Mouse (Mus musculus) forebrain, embryonic 12.5 days (tissue): ENCODE measurements around the gene Casc1. TPM values are rescaled to one million over a fixed set of nuclear protein-coding genes. Genes with fewer than 3 reads are reported as not detected.
A peak's percentile ranks its signal among the peaks of the same experiment; 100 is the strongest.

Experiments used
- ATAC-seq: fragments of 200-750 bp; cut with Nextera tagmentation; 2 replicates; pipeline ENCODE4 v1.8.0; 2017; ENCODE audit warnings: moderate TSS enrichment; ENCODE audit not compliant: low FRiP score
- H3K27ac ChIP-seq: fragments of 300-500 bp; sonication (generic); 2 replicates; pipeline ENCODE4 v1.5.1; 2016; ENCODE audit warnings: mild to moderate bottlenecking
- H3K27me3 ChIP-seq: fragments of 300-500 bp; sonication (generic); 2 replicates; pipeline ENCODE4 v1.6.1; 2016; ENCODE audit warnings: mild to moderate bottlenecking
- H3K36me3 ChIP-seq: fragments of 300-500 bp; sonication (generic); replicated peaks from 2 replicates; pipeline ENCODE4 v1.6.1; 2016; ENCODE audit warnings: mild to moderate bottlenecking
- H3K4me1 ChIP-seq: fragments of 300-500 bp; sonication (generic); 2 replicates; pipeline ENCODE4 v1.6.1; 2016
- H3K4me2 ChIP-seq: fragments of 300-500 bp; sonication (generic); 2 replicates; pipeline ENCODE4 v1.6.1; 2016; ENCODE audit warnings: mild to moderate bottlenecking, moderate library complexity
- H3K4me3 ChIP-seq: fragments of 300-500 bp; sonication (generic); replicated peaks from 2 replicates; pipeline ENCODE4 v1.5.1; 2016; ENCODE audit warnings: mild to moderate bottlenecking
- H3K9ac ChIP-seq: fragments of 300-500 bp; sonication (generic); 2 replicates; pipeline ENCODE4 v1.6.1; 2016; ENCODE audit warnings: mild to moderate bottlenecking
- H3K9me3 ChIP-seq: fragments of 300-500 bp; sonication (generic); 2 replicates; pipeline ENCODE4 v1.6.1; 2016
- WGBS: fragments of 180-500 bp; shearing (Covaris S2); methylation state at CpG from one replicate; pipeline ENCODE4 v1.1.7; 2016; 5-methylcytosine and 5-hydroxymethylcytosine counted together
- polyA plus RNA-seq: library from polyadenylated mRNA; unstranded; fragments of >200 nt; fragmentation: Nextera tagmentation; extraction: Ambion mirVana; gene quantifications from 2 replicates; pipeline ENCODE4 v1.2.1, GENCODE M21; 2016

Gene Casc1
- polyA plus RNA-seq, 1 experiment from 2014 or later, result 0.89 TPM

DNA sequence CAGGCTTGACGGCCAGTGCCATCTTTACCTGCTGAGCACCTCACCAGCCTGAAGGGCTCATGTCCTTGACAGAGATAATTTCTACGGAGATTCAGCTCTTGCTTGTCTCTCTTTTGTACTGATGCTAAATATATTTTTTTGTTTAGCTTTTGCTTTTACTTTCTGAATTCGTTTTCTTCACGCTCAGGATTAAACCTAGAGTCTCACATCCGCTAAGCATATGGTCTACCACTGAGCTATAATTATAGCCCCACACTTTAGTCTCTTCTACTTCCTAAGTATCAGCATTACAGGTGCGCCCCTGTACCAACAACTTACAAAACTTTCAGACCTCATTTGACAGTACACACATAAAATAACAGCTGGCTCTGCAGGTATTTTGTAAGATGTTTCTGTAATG is 24.6 kb upstream of the Casc1 start:
- Histone ChIP-seq H3K4me1 (no peaks in the 10 kb centered on the region), H3K36me3 (peaks cover 29% of the 10 kb centered on the region), H3K9ac (no peak overlapping the region), H3K27me3 (no peaks in the 10 kb centered on the region), H3K4me3 (no peak overlapping the region), H3K9me3 (no peaks in the 10 kb centered on the region), H3K27ac (no peak overlapping the region), H3K4me2 (no peak overlapping the region)
- WGBS, result 89% methylated on average over 6 of the region's 6 CpGs
- ATAC-seq, result no peak

DNA sequence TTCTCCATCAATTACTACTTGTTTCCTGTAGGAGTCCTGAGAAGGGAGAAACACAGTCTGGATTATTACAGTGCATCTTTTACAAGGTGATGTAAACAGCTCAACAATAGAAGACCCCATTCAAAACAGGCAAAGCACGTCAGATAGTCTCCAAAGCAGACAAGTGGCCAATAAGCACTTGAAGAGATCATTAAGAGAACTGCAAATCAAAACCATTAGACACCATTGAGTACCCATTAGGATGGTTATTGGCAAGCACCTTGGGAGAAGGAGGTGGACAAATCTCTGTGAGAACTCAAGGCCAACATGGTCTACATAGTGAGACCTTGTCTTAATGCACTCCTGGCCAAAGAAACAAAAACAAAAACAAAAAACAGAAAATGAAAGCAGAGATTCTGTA is 23.6 kb upstream of the Casc1 start:
- 63% methylated on average over 1 of the region's 1 CpGs for WGBS
- ATAC-seq, result no peak

DNA sequence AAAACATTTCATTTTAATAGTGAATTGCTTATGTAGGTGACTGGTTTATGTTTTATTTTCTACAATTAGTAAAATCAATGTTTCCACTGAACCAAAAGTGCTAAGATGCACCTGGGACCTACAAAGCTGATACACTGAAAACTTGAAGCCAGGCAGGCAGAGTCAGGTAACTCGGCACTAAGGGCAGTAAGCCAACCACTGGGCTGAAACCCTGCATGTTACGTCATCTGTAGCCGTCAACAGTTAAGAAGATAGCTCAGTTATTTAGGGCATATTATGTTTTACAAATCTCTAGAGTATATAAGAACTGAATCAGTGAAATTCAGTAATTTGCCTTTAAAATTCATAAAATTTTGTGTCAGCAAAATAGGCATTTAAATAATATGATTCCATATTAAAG is 15.5 kb upstream of the Casc1 start:
- Histone ChIP-seq H3K9me3 (no peaks in the 10 kb centered on the region), H3K4me1 (no peaks in the 10 kb centered on the region), H3K4me2 (no peak overlapping the region), H3K9ac (no peak overlapping the region), H3K27me3 (no peaks in the 10 kb centered on the region), H3K27ac (no peak overlapping the region), H3K36me3 (peaks cover 28% of the 10 kb centered on the region), H3K4me3 (no peak overlapping the region)
- ATAC-seq, result no peak
- WGBS, result 97% methylated on average over 3 of the region's 3 CpGs

More for the DNA sequence above, 23.6 kb upstream of the Casc1 start:
- no peak overlapping the region for H3K27ac ChIP-seq
- H3K9me3 ChIP-seq, result no peaks in the 10 kb centered on the region
- no peak overlapping the region for H3K4me3 ChIP-seq
- no peak overlapping the region for H3K9ac ChIP-seq
- no peaks in the 10 kb centered on the region for H3K4me1 ChIP-seq
- no peaks in the 10 kb centered on the region for H3K27me3 ChIP-seq
- H3K4me2 ChIP-seq, result no peak overlapping the region
- peaks cover 26% of the 10 kb centered on the region for H3K36me3 ChIP-seq

DNA sequence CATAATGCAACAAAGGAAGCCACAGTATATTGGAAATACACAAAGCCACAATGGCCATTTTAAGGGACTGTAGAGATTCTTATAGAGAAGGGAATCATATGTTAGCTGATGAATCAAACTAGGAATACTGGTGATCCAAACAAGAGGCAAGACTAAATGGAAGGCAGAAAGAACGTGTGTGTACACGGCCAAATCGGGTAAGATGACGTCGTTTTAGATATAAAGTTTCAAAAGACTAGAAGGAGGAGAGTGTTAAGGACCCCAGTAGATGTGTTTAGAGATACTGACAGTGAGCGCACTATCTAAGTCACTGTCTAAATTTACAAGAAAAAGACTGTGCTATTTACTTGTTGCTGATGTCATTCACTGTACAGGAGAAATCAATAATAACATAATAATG is 13.4 kb upstream of the Casc1 start:
- no peaks in the 10 kb centered on the region for H3K9me3 ChIP-seq
- ATAC-seq, result no peak
- H3K4me1 ChIP-seq, result no peaks in the 10 kb centered on the region
- no peak overlapping the region for H3K4me2 ChIP-seq
- H3K27me3 ChIP-seq, result no peaks in the 10 kb centered on the region
- H3K36me3 ChIP-seq, result peaks cover 23% of the 10 kb centered on the region
- H3K9ac ChIP-seq, result no peak overlapping the region
- WGBS, result 91% methylated on average over 6 of the region's 6 CpGs
- no peak overlapping the region for H3K27ac ChIP-seq
- H3K4me3 ChIP-seq, result no peak overlapping the region

DNA sequence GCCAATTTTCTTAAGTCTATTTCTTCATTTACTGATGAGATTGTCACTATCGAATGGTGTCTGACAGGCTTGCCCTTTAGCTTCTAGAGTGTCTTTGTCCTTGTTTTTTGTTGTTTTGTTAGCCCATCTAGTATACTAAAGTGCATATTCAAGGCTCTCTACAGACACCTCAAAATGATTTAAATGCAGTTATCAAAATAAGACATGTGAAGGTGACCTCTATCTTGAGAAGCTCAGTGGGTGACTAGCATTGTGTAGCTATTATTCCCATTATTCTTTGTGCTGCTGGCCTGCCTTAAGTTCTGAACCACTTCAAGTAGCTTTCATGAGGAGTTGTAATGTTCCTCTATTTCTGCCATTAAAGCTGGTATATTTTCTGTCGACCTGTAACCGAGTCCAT is 5.0 kb upstream of the Casc1 start:
- H3K36me3 ChIP-seq, result peaks cover 27% of the 10 kb centered on the region
- 93% methylated on average over 3 of the region's 3 CpGs for WGBS
- no peak overlapping the region for H3K4me2 ChIP-seq
- H3K9ac ChIP-seq, result no peak overlapping the region
- H3K9me3 ChIP-seq, result no peaks in the 10 kb centered on the region
- no peak overlapping the region for H3K27ac ChIP-seq
- peaks cover 10% of the 10 kb centered on the region for H3K4me1 ChIP-seq
- ATAC-seq, result no peak
- no peaks in the 10 kb centered on the region for H3K27me3 ChIP-seq
- no peak overlapping the region for H3K4me3 ChIP-seq

DNA sequence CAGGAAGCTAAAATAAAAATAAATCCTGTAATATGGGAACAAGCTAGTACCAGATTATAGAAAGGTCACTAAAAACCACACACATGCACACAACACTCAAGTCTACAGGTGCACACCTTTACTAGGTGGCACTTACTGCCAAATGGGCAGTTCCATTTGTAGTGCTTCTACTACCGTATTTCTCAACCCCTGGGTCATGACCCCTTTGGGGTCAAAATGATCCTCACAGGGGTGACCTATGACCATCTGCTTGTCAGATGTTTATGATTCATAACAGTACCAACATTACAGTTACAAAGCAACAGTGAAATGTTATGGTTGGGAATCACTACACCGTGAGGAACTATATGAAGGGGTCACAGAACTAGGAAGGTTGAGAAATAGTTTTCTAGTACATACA is 3.1 kb upstream of the Casc1 start:
- Histone ChIP-seq H3K27ac (no peak overlapping the region), H3K36me3 (peaks cover 17% of the 10 kb centered on the region), H3K4me1 (peaks cover 17% of the 10 kb centered on the region), H3K9me3 (no peaks in the 10 kb centered on the region), H3K4me2 (no peak overlapping the region), H3K9ac (no peak overlapping the region), H3K27me3 (no peaks in the 10 kb centered on the region), H3K4me3 (no peak overlapping the region)
- WGBS, result 82% methylated on average over 2 of the region's 2 CpGs
- ATAC-seq, result no peak

DNA sequence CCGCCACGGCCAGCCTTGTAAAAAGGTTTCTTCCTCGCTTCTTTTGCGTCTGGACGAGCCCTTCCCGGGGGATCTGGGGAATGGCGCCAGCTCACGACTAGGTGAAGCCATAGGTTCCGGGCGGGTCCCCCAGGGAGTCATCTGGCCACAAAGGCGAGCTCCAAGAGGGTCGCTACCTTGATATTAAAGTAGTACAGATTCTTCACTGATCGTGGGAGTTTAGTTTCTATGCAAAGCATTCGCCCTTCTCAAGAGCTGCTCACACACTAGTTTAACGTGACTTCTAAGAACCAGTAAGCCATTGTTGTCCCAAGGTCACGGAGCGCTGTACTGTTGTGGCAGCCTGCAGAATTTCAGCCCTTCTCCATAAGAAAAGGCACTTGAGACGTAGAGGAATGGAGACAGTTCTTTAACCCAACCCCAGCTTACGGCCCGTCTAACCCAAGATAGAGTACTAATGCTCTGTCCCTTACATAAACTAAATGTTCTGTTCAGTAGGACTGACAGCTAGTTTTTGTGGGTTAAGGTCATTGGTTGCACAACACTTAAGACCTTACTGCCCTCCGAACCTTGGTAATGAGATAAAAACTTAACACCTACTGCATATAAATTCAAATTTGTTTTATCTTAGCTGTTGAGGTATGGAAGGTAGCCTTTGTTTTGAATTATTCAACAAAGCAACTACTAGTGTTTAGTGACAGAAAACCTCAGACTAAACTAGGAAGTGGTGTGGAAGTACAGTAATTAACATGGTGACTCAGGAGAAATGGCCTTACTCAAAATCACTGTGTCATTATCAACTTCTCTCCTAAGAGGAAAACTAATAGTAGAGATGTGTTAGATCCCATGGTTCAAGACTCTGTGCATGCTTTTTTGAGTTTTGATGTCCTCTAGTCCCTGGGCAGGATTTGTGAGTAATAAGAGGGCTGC is 836 bp upstream of the Casc1 start:
- peak overlapping the region; percentile 71 for H3K4me3 ChIP-seq
- peak; percentile 39; the same call in 1 of the 2 replicates for ATAC-seq
- WGBS, result 4% methylated on average over 21 of the region's 21 CpGs

DNA sequence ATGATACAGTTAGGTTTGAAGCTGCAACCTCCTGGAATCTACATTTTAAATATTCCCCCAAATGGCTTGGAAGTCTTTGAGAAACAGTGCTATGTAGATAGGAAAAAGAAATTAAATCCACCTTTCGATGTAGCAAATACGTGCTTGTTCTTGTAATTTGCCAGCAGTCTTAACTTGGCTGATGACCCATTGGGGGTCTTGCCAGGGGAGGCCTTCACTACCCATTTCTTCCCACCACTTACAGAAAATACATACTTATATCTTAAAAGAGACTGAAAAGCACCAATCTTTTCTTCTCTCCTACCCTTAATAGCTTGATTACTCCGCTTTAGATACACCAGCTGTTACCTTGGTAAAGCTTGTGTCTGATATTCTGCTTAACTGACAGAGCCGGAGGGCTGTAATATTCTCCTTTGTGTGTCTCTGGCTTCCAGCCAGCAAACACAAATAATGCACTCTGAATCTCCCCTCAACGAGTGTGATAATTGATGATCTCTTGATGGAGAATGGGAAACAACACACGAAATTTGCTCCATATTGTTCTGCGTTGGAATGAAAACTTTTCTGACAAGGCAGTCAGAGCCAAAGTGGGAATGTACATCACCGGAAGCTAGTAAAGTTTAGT is 637 bp downstream of the Casc1 start:
- ATAC-seq, result no peak; the same call in 1 of the 2 replicates
- Histone ChIP-seq H3K36me3 (no peaks in the 10 kb centered on the region), H3K9me3 (no peaks in the 10 kb centered on the region), H3K4me2 (peak overlapping the region; percentile 74), H3K4me1 (peaks cover 17% of the 10 kb centered on the region), H3K27me3 (no peaks in the 10 kb centered on the region), H3K4me3 (peak overlapping the region; percentile 71), H3K27ac (peak overlapping the region; percentile 95; the same call in 1 of the 2 replicates), H3K9ac (peak overlapping the region; percentile 40)
- WGBS, result 35% methylated on average over 8 of the region's 8 CpGs

More for the DNA sequence above, 836 bp upstream of the Casc1 start:
- peak overlapping the region; percentile 95 for H3K27ac ChIP-seq
- H3K9ac ChIP-seq, result peak overlapping the region; percentile 88
- H3K4me2 ChIP-seq, result peak overlapping the region; percentile 74
- peaks cover 8% of the 10 kb centered on the region; the same call in 1 of the 2 replicates for H3K36me3 ChIP-seq
- H3K27me3 ChIP-seq, result no peaks in the 10 kb centered on the region
- H3K9me3 ChIP-seq, result no peaks in the 10 kb centered on the region
- peaks cover 17% of the 10 kb centered on the region for H3K4me1 ChIP-seq

DNA sequence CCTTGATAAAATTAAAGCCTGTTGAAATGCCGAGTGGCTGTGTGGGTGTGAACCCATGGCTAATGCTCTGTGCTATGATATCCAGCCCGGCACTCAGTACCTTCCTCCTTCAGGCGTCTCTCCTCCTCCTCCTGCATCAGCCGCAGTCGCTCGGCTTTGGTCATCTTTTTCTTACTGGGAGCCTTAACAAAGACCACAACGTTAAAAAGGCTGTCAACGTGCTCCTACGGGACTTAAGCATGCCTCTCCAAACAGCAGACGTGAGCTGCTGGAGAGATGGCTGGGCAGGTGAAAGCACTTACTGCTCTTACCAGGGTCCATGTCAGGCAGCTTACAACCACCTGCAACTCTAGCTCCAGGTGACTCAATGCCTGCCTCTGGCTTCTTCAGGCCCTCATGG is 5.7 kb downstream of the Casc1 start:
- H3K4me1 ChIP-seq, result peaks cover 3% of the 10 kb centered on the region
- H3K27me3 ChIP-seq, result no peaks in the 10 kb centered on the region
- no peak overlapping the region for H3K4me2 ChIP-seq
- no peaks in the 10 kb centered on the region for H3K36me3 ChIP-seq
- no peak overlapping the region for H3K9ac ChIP-seq
- ATAC-seq, result no peak
- H3K9me3 ChIP-seq, result no peaks in the 10 kb centered on the region
- 76% methylated on average over 10 of the region's 10 CpGs for WGBS
- no peak overlapping the region for H3K27ac ChIP-seq
- H3K4me3 ChIP-seq, result no peak overlapping the region

DNA sequence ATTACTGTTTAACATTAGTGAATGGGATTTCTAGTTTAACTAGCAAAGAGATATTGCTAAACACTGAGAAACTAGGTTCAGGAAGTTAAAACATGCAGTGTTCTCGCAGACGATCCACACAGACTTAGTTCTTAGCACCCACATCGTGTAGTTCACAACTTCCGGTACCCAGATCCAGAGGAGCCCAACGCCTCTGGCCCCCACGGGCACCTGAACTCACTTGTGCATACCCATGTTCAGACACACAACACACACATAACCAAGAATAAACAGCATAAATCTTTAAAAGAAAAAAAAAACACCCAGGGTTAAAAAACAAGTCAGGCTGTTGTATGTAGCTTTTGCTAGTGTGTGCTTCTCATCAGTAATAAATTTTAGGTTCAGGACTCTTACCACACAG is 6.4 kb downstream of the Casc1 start:
- Histone ChIP-seq H3K36me3 (no peaks in the 10 kb centered on the region), H3K4me1 (no peaks in the 10 kb centered on the region), H3K9me3 (no peaks in the 10 kb centered on the region), H3K4me3 (no peak overlapping the region), H3K27ac (no peak overlapping the region), H3K9ac (no peak overlapping the region), H3K27me3 (no peaks in the 10 kb centered on the region), H3K4me2 (no peak overlapping the region)
- 90% methylated on average over 6 of the region's 6 CpGs for WGBS
- ATAC-seq, result no peak

DNA sequence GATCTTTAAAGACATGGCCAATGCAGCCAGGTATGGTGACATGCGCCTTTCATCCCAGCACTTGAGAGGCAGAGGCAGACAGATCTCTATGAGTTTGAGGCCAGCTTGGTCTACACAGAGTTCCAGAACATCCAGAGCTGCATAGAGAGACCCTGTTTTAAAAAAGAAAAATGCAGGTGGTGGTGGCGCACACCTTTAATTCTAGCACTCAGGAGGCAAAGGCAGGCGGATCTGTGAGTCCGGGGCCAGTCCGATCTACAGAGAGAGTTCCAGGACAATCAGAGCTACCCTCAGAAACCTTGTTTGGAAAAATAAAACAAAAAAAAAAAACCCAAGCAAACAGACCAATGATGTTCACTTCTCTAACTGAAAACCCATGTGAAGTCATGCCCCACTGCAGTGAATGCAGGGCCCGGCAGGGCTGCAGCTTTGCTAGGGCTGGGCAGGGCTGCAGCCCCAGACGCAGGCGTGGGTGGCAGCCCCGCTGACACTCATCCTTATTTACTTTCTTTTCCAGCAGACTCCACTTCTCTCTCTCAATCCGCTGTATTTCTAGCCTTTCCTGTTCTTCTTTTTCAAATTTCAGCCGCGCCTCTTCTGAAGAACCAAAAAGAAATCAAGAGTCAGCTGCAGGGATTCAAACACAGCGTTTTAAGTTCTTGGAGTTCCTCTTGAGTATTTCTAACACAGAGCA is 8.2 kb downstream of the Casc1 start:
- no peak overlapping the region for H3K4me2 ChIP-seq
- H3K9ac ChIP-seq, result no peak overlapping the region
- no peaks in the 10 kb centered on the region for H3K4me1 ChIP-seq
- no peak overlapping the region for H3K27ac ChIP-seq
- WGBS, result 83% methylated on average over 13 of the region's 13 CpGs
- H3K27me3 ChIP-seq, result no peaks in the 10 kb centered on the region
- H3K36me3 ChIP-seq, result no peaks in the 10 kb centered on the region
- H3K9me3 ChIP-seq, result no peaks in the 10 kb centered on the region
- H3K4me3 ChIP-seq, result no peak overlapping the region
- ATAC-seq, result no peak

DNA sequence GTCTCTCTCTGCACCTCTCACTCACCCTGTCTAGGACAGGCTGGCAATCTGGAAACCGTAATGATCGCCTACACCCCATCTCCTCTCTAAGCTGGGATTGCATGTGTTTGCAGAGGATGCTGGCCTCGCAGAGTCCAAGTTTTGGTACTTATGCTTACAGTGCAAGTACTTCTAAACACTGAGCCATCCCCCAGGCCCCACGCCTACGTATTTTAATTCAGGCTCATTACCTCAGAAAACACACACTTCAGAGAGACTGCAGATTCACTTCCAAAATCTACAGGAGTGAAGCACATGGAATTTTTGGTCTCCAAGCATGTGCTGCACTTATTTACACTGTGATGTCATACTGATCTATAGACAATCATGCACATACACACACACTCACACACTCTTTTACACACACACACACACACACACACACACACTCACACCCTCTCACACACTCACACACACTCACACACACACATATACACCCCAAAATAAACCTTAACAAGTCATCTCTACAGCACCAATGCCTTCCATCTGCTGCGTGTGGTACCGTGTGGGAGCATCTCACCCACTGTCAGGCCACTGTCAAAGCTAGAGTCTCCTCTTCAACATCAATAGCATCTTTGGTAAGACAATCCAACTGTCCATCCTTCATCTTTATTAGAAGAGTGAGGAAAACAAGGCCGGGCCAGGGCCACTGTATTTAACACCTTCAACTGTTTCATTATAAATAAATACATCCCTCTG is 12.7 kb downstream of the Casc1 start:
- no peaks in the 10 kb centered on the region for H3K36me3 ChIP-seq

More for the DNA sequence above, 12.7 kb downstream of the Casc1 start:
- H3K27me3 ChIP-seq, result no peaks in the 10 kb centered on the region
- no peaks in the 10 kb centered on the region for H3K9me3 ChIP-seq
- H3K4me2 ChIP-seq, result no peak overlapping the region
- 99% methylated on average over 8 of the region's 8 CpGs for WGBS
- no peak overlapping the region for H3K4me3 ChIP-seq
- H3K27ac ChIP-seq, result no peak overlapping the region
- no peaks in the 10 kb centered on the region for H3K4me1 ChIP-seq
- H3K9ac ChIP-seq, result no peak overlapping the region
- ATAC-seq, result no peak
